Mouse (Mus musculus): ENCODE data around the gene Ap1m2.
A peak's percentile ranks its signal among the peaks of the same experiment; 100 is the strongest.
"Not testable (repeated sequence)": the region's sequence is repeated elsewhere in the genome, so short reads cannot be mapped to it uniquely, and the experiment has no call there.

The Ap1m2 gene

GRCm38 (mm10) chr9:21288404-21289336 lies 23.5 kb downstream of the Ap1m2 start:
- peak; percentile 22 for DNase-seq

GRCm38 (mm10) chr9:21287571-21288402 lies 24.4 kb downstream of the Ap1m2 start, which contains the start of gene Kri1:
Gene Kri1, minus strand, starts transcription at chr9:21287969.
- peak; percentile 98 for DNase-seq

- no peak for DNase-seq
Observed at GRCm38 (mm10) chr9:21286753-21287152, 25.4 kb downstream of the Ap1m2 start.

GRCm38 (mm10) chr9:21283994-21284393 lies 28.1 kb downstream of the Ap1m2 start:
- DNase-seq: no peak

GRCm38 (mm10) chr9:21283591-21283990 lies 28.5 kb downstream of the Ap1m2 start:
- no peak for DNase-seq

- DNase-seq: no peak
Observed at GRCm38 (mm10) chr9:21277776-21278175, 34.4 kb downstream of the Ap1m2 start.

GRCm38 (mm10) chr9:21276307-21276706 lies 35.8 kb downstream of the Ap1m2 start:
- DNase-seq: no peak

- DNase-seq: no peak
Observed at GRCm38 (mm10) chr9:21275727-21276126, 36.4 kb downstream of the Ap1m2 start.

- DNase-seq: no peak
Observed at GRCm38 (mm10) chr9:21275013-21275710, 37.0 kb downstream of the Ap1m2 start.

GRCm38 (mm10) chr9:21274336-21274735 lies 37.8 kb downstream of the Ap1m2 start:
- no peak for DNase-seq

GRCm38 (mm10) chr9:21273520-21274228 lies 38.5 kb downstream of the Ap1m2 start:
- DNase-seq: peak; percentile 34

- no peak for DNase-seq
Observed at GRCm38 (mm10) chr9:21273094-21273493, 39.0 kb downstream of the Ap1m2 start.

GRCm38 (mm10) chr9:21272391-21272790 lies 39.7 kb downstream of the Ap1m2 start:
- no peak for DNase-seq

- not testable (repeated sequence) for DNase-seq
Observed at GRCm38 (mm10) chr9:21269590-21269989, 42.5 kb downstream of the Ap1m2 start.

- DNase-seq: no peak
Observed at GRCm38 (mm10) chr9:21268305-21268704, 43.8 kb downstream of the Ap1m2 start.

GRCm38 (mm10) chr9:21266889-21267288 lies 45.2 kb downstream of the Ap1m2 start:
- no peak for DNase-seq

GRCm38 (mm10) chr9:21265611-21266010 lies 46.5 kb downstream of the Ap1m2 start:
- DNase-seq: no peak

- peak; percentile 98 for DNase-seq
Observed at GRCm38 (mm10) chr9:21265000-21265561, 47.1 kb downstream of the Ap1m2 start, which contains the start of gene Atg4d. Gene Atg4d, plus strand, starts transcription at chr9:21265293.

GRCm38 (mm10) chr9:21264272-21264999 lies 47.7 kb downstream of the Ap1m2 start:
- DNase-seq: no peak

GRCm38 (mm10) chr9:21261831-21262230 lies 50.3 kb downstream of the Ap1m2 start:
- no peak for DNase-seq

- DNase-seq: no peak
Observed at GRCm38 (mm10) chr9:21260491-21261040, 51.6 kb downstream of the Ap1m2 start.
